Mouse (Mus musculus) midbrain, embryonic 15.5 days (tissue): ENCODE measurements at regions not wholly inside any gene's neighbourhood (a gene's known extent, or its start where the extent isn't known, plus 50 kb on each side); places are given as distances from the start of the nearest gene placed in this dataset.

Experiments
- ATAC-seq: fragments of 200-750 bp; cut with Nextera tagmentation; replicated peaks from 2 replicates; pipeline ENCODE4 v1.8.0; 2017; ENCODE audit warnings: moderate TSS enrichment
- H3K27ac ChIP-seq: fragments of 300-500 bp; sonication (generic); 2 replicates; pipeline ENCODE4 v1.5.1; 2015; ENCODE audit warnings: mild to moderate bottlenecking, inconsistent platforms
- H3K27me3 ChIP-seq: fragments of 300-500 bp; sonication (generic); replicated peaks from 2 replicates; pipeline ENCODE4 v1.6.1; 2015; ENCODE audit warnings: inconsistent platforms
- H3K36me3 ChIP-seq: fragments of 300-500 bp; sonication (generic); replicated peaks from 2 replicates; pipeline ENCODE4 v1.6.1; 2015; ENCODE audit warnings: inconsistent platforms
- H3K4me1 ChIP-seq: fragments of 300-500 bp; sonication (generic); 2 replicates; pipeline ENCODE4 v1.6.1; 2015; ENCODE audit warnings: inconsistent platforms
- H3K4me2 ChIP-seq: fragments of 300-500 bp; sonication (generic); 2 replicates; pipeline ENCODE4 v1.6.1; 2015; ENCODE audit warnings: inconsistent platforms, mild to moderate bottlenecking, moderate library complexity
- H3K4me3 ChIP-seq: fragments of 300-500 bp; sonication (generic); 2 replicates; pipeline ENCODE4 v1.5.1; 2015; ENCODE audit warnings: mild to moderate bottlenecking, inconsistent platforms
- H3K9ac ChIP-seq: fragments of 300-500 bp; sonication (generic); 2 replicates; pipeline ENCODE4 v1.6.1; 2015; ENCODE audit warnings: mild to moderate bottlenecking, inconsistent platforms
- H3K9me3 ChIP-seq: fragments of 300-500 bp; sonication (generic); 2 replicates; pipeline ENCODE4 v1.6.1; 2016; ENCODE audit warnings: inconsistent platforms
- WGBS: fragments of 180-500 bp; shearing (Covaris S2); methylation state at CpG from one replicate; pipeline ENCODE4 v1.1.7; 2015; ENCODE audit warnings: mixed read lengths; 5-methylcytosine and 5-hydroxymethylcytosine counted together

DNA sequence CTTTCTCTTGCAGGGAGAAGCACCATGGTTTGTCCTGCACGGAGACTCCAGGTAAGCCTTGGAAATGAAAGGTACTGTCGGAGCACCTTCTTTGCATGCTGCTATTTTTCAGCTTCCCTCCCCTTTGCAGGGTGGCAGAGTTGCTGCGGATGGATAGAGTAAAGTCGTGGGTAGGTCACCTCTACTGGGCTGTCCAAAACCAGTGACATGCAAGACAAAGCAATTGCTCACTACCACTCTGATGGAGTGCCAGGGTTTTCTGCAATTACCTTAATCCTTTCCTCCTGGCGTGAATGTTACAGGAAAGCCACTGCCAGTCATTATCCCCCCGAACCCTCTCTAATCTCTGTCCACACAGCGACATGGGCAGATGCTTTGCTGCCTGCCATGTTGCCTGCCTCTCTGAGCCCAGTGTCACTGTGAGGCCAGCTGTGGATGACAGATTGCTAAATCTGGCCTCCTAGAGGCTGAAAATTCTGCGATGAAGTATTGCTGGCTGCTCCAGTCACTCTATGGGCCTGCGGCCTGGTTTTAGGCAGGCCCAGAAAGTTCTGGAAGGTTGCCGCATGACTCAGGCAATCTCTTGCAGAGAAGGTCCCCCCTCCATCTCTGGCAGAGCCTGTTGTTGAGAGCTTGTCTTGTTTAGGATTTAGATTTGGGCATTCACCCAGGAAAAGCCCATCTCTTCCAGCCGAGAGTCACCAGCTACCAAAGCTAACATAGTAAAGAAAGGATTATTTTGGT lies 54.1 kb upstream of the Sod3 start:
- H3K27me3 ChIP-seq, result no peaks in the 10 kb centered on the region
- H3K4me3 ChIP-seq, result no peak overlapping the region
- no peak overlapping the region for H3K9ac ChIP-seq
- 75% methylated on average over 11 of the region's 11 CpGs for WGBS
- no peak overlapping the region for H3K4me2 ChIP-seq
- no peak overlapping the region for H3K27ac ChIP-seq
- H3K4me1 ChIP-seq, result no peaks in the 10 kb centered on the region
- ATAC-seq, result 0 out of 2 replicates have a peak, but pooled peaks have one; percentile 14
- no peaks in the 10 kb centered on the region for H3K9me3 ChIP-seq
- H3K36me3 ChIP-seq, result no peaks in the 10 kb centered on the region

DNA sequence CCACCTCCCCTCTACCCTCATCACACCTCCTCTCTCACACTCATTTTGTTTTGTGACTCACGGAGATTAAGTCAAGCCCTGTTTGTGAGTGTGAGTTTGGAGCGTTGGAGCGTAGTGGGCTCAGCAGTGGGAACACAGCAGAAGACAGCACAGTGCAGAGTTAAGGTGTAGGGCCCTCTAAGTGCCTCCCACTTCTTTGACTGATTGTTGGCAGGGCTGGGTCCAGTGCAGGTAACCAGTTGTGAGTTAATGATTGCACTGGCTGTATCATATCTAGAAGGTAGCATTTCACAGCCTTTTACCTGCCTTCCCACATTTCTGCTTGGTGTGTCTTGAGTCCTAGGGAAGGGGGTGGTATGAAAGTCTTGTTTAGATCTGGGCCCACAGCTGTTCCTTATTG lies 67.3 kb upstream of the Sod3 start:
- no peak overlapping the region for H3K4me2 ChIP-seq
- no peaks in the 10 kb centered on the region for H3K4me1 ChIP-seq
- H3K36me3 ChIP-seq, result no peaks in the 10 kb centered on the region
- no peak for ATAC-seq
- H3K27me3 ChIP-seq, result no peaks in the 10 kb centered on the region
- H3K9ac ChIP-seq, result no peak overlapping the region
- 87% methylated on average over 3 of the region's 3 CpGs for WGBS
- no peak overlapping the region for H3K4me3 ChIP-seq
- no peaks in the 10 kb centered on the region for H3K9me3 ChIP-seq
- H3K27ac ChIP-seq, result no peak overlapping the region

- Histone ChIP-seq H3K27ac (no peak overlapping the region), H3K27me3 (no peaks in the 10 kb centered on the region), H3K9me3 (no peaks in the 10 kb centered on the region), H3K4me1 (no peaks in the 10 kb centered on the region), H3K36me3 (no peaks in the 10 kb centered on the region), H3K9ac (no peak overlapping the region), H3K4me2 (no peak overlapping the region), H3K4me3 (no peak overlapping the region)
- 71% methylated on average over 8 of the region's 8 CpGs for WGBS
- ATAC-seq, result no peak
Measured at GRCm38 (mm10) chr5:52294466-52294865, 69.1 kb upstream of the Sod3 start.

- H3K4me2 ChIP-seq, result no peak overlapping the region
- H3K4me1 ChIP-seq, result no peaks in the 10 kb centered on the region
- WGBS, result 89% methylated on average over 1 of the region's 1 CpGs
- H3K9ac ChIP-seq, result no peak overlapping the region
- no peaks in the 10 kb centered on the region for H3K36me3 ChIP-seq
- H3K4me3 ChIP-seq, result no peak overlapping the region
- no peak for ATAC-seq
- no peak overlapping the region for H3K27ac ChIP-seq
- H3K27me3 ChIP-seq, result no peaks in the 10 kb centered on the region
- H3K9me3 ChIP-seq, result no peaks in the 10 kb centered on the region
Measured at GRCm38 (mm10) chr5:52288319-52288718, 75.3 kb upstream of the Sod3 start.

DNA sequence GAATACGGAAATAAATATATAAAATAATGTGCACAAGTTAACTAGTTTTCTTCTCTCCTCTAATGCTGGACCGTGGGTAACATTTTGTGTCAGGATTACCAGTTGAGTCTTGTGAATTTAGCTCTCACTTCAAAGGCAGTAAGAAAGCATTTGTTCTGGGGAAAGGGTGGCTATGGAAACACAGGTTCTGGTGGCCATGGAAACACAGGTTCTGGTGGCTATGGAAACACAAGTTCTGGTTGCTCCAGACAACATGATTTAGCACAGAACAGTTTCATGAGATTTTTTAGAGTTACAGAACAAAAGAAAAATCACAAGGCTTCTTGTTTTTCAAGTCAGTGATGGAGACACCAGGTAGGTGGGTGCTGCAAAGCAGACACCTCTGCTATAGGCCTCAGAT lies 82.7 kb upstream of the Sod3 start:
- H3K9me3 ChIP-seq, result no peaks in the 10 kb centered on the region
- no peaks in the 10 kb centered on the region for H3K4me1 ChIP-seq
- H3K4me3 ChIP-seq, result no peak overlapping the region
- no peaks in the 10 kb centered on the region for H3K36me3 ChIP-seq
- WGBS, result 75% methylated on average over 2 of the region's 2 CpGs
- no peaks in the 10 kb centered on the region for H3K27me3 ChIP-seq
- H3K9ac ChIP-seq, result no peak overlapping the region
- no peak overlapping the region for H3K4me2 ChIP-seq
- no peak overlapping the region for H3K27ac ChIP-seq
- no peak for ATAC-seq

GRCm38 (mm10) chr5:52278111-52278510 lies 85.5 kb upstream of the Sod3 start:
- 63% methylated on average over 5 of the region's 5 CpGs for WGBS
- Histone ChIP-seq H3K9ac (no peak overlapping the region), H3K36me3 (no peaks in the 10 kb centered on the region), H3K9me3 (no peaks in the 10 kb centered on the region), H3K4me1 (no peaks in the 10 kb centered on the region), H3K27ac (no peak overlapping the region), H3K4me3 (no peak overlapping the region), H3K27me3 (no peaks in the 10 kb centered on the region), H3K4me2 (no peak overlapping the region)
- ATAC-seq, result no peak

- Histone ChIP-seq H3K4me2 (no peak overlapping the region), H3K9me3 (no peaks in the 10 kb centered on the region), H3K4me1 (no peaks in the 10 kb centered on the region), H3K9ac (no peak overlapping the region), H3K4me3 (no peak overlapping the region), H3K36me3 (no peaks in the 10 kb centered on the region), H3K27me3 (no peaks in the 10 kb centered on the region), H3K27ac (no peak overlapping the region)
- no peak for ATAC-seq
- WGBS, result 86% methylated on average over 11 of the region's 11 CpGs
Measured at GRCm38 (mm10) chr5:52263214-52263613, 72.9 kb upstream of the Dhx15 start.

GRCm38 (mm10) chr5:52258075-52258474 lies 67.8 kb upstream of the Dhx15 start:
- Histone ChIP-seq H3K9me3 (no peaks in the 10 kb centered on the region), H3K36me3 (no peaks in the 10 kb centered on the region), H3K4me2 (no peak overlapping the region), H3K9ac (no peak overlapping the region), H3K4me3 (no peak overlapping the region), H3K4me1 (peaks cover 5% of the 10 kb centered on the region), H3K27me3 (no peaks in the 10 kb centered on the region), H3K27ac (no peak overlapping the region)
- WGBS, result 83% methylated on average over 2 of the region's 2 CpGs
- no peak for ATAC-seq

DNA sequence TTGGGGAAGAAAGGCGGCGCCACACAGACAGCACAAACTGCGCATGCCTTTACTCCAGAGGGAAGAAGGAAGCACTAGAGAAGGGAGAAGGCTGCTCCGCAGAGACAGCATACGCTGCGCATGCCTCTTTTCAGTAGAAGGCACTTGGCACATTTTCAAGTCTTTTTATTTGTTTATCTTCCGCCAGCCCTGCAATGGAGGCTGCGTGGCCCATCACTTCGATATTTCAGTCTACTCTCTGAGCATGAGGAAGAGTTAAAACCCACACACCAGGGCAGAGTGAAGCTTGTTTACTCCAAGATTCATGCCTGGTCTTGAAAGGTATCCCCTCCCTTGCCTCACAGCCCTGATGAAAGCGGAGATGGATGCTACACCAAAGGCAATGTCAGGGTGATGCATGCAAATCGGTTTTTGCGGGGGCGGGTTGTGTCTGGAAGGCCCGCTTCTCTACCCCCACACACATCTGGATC lies 64.3 kb upstream of the Dhx15 start:
- Histone ChIP-seq H3K27me3 (no peaks in the 10 kb centered on the region), H3K9me3 (no peaks in the 10 kb centered on the region), H3K9ac (no peak overlapping the region), H3K4me2 (no peak overlapping the region), H3K4me3 (no peak overlapping the region), H3K27ac (no peak overlapping the region), H3K36me3 (no peaks in the 10 kb centered on the region), H3K4me1 (peaks cover 5% of the 10 kb centered on the region)
- ATAC-seq, result no peak
- 81% methylated on average over 14 of the region's 14 CpGs for WGBS

DNA sequence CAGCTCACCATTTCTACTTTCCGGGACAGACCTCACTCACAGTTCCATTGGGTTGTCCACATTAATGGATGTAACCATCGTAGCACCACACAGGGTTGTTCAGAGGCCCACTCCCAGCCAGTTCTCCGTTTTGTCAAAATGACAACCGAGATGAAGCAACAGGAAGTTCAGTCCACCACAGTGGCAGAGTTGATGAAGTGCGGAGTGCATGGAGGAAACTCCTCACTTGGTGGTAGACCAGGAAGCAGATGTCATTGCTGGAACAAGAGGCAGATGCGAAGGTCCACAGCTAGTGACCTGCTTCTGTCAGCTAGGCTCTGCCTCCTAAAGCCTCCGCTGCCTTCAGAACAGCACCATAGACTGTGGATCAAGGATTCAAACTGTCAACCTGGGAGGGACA lies 59.5 kb upstream of the Dhx15 start:
- Histone ChIP-seq H3K4me1 (no peaks in the 10 kb centered on the region), H3K27me3 (no peaks in the 10 kb centered on the region), H3K4me2 (no peak overlapping the region), H3K4me3 (no peak overlapping the region), H3K9me3 (no peaks in the 10 kb centered on the region), H3K36me3 (no peaks in the 10 kb centered on the region), H3K9ac (no peak overlapping the region), H3K27ac (no peak overlapping the region)
- 91% methylated on average over 7 of the region's 7 CpGs for WGBS
- no peak for ATAC-seq

- H3K27ac ChIP-seq, result no peak overlapping the region
- WGBS, result 89% methylated on average over 4 of the region's 4 CpGs
- no peaks in the 10 kb centered on the region for H3K9me3 ChIP-seq
- H3K4me1 ChIP-seq, result no peaks in the 10 kb centered on the region
- H3K36me3 ChIP-seq, result no peaks in the 10 kb centered on the region
- H3K27me3 ChIP-seq, result no peaks in the 10 kb centered on the region
- no peak for ATAC-seq
- H3K9ac ChIP-seq, result no peak overlapping the region
- no peak overlapping the region for H3K4me3 ChIP-seq
- no peak overlapping the region for H3K4me2 ChIP-seq
Measured at GRCm38 (mm10) chr5:52243931-52244330, 53.6 kb upstream of the Dhx15 start.

- H3K9me3 ChIP-seq, result no peaks in the 10 kb centered on the region
- no peaks in the 10 kb centered on the region for H3K27me3 ChIP-seq
- H3K36me3 ChIP-seq, result no peaks in the 10 kb centered on the region
- 93% methylated on average over 2 of the region's 2 CpGs for WGBS
- H3K4me3 ChIP-seq, result no peak overlapping the region
- no peak overlapping the region for H3K9ac ChIP-seq
- ATAC-seq, result no peak
- H3K27ac ChIP-seq, result no peak overlapping the region
- H3K4me1 ChIP-seq, result no peaks in the 10 kb centered on the region
- no peak overlapping the region for H3K4me2 ChIP-seq
Measured at GRCm38 (mm10) chr5:52242414-52242813, 52.1 kb upstream of the Dhx15 start.

- Histone ChIP-seq H3K4me3 (no peak overlapping the region), H3K36me3 (no peaks in the 10 kb centered on the region), H3K27me3 (no peaks in the 10 kb centered on the region), H3K9ac (no peak overlapping the region), H3K4me2 (no peak overlapping the region), H3K4me1 (no peaks in the 10 kb centered on the region), H3K9me3 (no peaks in the 10 kb centered on the region), H3K27ac (no peak overlapping the region)
- WGBS, result 9% methylated on average over 2 of the region's 2 CpGs
- no peak for ATAC-seq
Measured at GRCm38 (mm10) chr5:52240540-52240939, 50.2 kb upstream of the Dhx15 start.
